Mouse (Mus musculus) stomach, embryonic 14.5 days (tissue): ENCODE results near the gene L3mbtl3. TPM values are rescaled to one million over a fixed set of nuclear protein-coding genes. Genes with fewer than 3 reads are reported as not detected.

ENCODE experiments used
- microRNA-seq: library from miRNA; unstranded; fragments of <30 nt; microRNA quantifications from one replicate; pipeline ENCODE4, GENCODE M21; 2016
- polyA plus RNA-seq: library from polyadenylated mRNA; unstranded; fragments of >200 nt; fragmentation: Nextera tagmentation; extraction: Ambion mirVana; gene quantifications from 2 replicates; pipeline ENCODE4 v1.2.1, GENCODE M21; 2014

The L3mbtl3 gene
- polyA plus RNA-seq, 1 experiment from 2014 or later, result 16.3 TPM

Small RNA genes within 50 kb of the gene (microRNA-seq; reads per million reads assigned to microRNA genes)
- not detected for gene Gm27754

Other genes starting within 250 kb of the L3mbtl3 start
- gene Samd3, start 146.3 kb downstream of the L3mbtl3 start, polyA plus RNA-seq, result not detected in 2 replicates